Mouse (Mus musculus) cerebellum, adult 2 months (tissue): Measurements from ENCODE around the gene Ctsa.

Source experiments
- CTCF ChIP-seq: fragments of 200-500 bp; IDR thresholded peaks from 2 replicates; pipeline ENCODE4 v1.5.1; 2011; ENCODE audit warnings: low read depth, mild to moderate bottlenecking, control low read depth, low read length, moderate library complexity, borderline replicate concordance; ENCODE audit not compliant: insufficient read depth
- POLR2A ChIP-seq: fragments of 200-500 bp; IDR thresholded peaks from 2 replicates; pipeline ENCODE4 v1.6.1; 2011; ENCODE audit warnings: low read length, control low read depth, borderline replicate concordance; ENCODE audit not compliant: insufficient read depth

GRCm38 (mm10) chr2:164825521-164825920 is 7.2 kb upstream of the Ctsa start:
- TF ChIP-seq POLR2A (no peak), CTCF (no peak)
